Mouse (Mus musculus): ENCODE data around the gene Gsdma. TPM values are rescaled to one million over a fixed set of nuclear protein-coding genes. Genes with fewer than 3 reads are reported as not detected.
"Not testable (repeated sequence)": the region's sequence is repeated elsewhere in the genome, so short reads cannot be mapped to it uniquely, and the experiment has no call there.

Gsdma gene
- total RNA-seq, 1 experiment from 2014 or later, result 0.11 TPM

DNA sequence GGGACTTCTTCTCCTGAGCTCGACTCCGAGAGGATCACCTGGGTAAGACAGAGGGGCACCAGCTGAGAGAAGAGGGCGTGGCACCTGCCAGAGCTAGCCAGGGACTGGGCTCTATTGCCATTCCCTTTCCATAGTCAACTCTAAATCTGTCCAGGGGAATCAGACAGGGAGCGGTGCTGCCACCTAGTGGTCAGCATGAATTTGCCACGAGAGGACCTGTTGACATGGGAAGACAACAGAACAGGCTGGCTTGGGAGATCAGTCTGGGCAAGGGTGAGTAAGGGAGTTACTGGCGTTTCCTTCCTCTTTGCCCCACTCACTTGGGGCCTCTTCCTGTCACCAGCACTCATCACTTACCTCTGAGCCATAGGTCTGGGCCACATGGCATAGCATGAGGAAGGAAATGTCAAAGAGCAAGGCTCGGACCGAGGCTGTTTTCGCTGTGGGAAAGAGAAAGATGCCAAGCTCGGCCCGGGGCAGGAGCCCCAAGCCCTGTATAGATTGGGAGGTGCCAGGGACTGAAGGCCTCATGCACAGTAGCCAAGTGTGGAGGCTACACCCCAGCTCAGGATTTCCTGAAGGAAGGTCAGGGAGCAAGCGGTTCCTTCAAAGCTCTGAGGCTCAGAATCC lies 46.4 kb downstream of the Gsdma start:
- peak; percentile 88 for DNase-seq

DNA sequence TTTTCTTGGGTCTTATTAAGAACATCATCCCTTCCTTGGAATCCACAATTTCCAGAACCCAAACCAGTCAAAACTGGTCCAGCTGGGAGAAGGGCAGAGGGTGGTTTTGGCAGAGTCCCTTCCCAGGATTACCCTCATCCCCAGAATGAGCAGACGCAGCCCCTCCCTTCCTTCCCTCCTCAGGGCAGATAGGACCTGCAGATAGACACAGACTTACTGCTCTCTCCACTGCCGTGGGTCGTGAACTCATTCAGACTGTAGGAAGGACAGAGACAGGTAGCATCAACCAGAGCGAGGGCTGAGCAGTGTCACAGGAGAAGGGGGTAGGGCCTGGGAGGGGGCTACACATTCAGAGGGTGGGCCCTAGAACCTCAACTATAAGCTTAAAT lies 46.9 kb downstream of the Gsdma start:
- no peak for DNase-seq

DNA sequence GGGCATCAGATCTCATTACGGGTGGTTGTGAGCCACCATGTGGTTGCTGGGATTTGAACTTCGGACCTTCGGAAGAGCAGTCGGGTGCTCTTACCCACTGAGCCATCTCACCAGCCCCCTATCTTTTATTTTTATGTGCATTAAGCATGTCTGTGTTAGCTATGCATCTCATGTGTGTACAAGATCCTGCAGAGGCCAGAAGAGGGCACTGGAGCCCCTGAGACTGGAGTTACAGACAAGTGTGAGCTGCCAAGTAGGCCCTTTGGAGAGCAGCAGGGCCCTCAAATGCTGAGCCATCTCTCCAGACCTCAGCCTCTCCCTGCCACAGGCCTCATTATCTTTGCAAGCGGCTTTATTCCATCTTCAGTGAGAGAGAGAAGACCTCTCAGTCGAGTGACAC lies 47.9 kb downstream of the Gsdma start:
- not testable (repeated sequence) for DNase-seq

DNA sequence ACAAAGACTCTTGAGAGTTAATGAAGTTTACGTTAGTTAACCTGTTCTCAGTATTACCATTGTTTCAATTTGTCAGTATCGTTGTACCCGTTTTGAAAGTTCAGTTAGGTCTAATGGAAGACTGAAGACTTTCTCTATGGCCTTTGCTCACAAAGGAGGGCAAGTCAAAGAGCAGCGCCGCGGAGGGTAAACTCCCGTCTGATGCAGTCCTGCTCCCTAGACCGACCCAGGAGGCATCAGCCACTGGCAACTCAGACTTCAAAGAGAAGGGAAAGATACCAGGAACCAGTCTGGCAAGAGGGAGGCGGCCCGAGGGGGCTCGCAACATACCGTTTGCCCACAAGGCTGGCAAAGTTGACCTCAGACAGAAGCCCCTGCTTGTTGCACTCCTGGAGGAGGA lies 49.6 kb downstream of the Gsdma start:
- DNase-seq, result no peak

DNA sequence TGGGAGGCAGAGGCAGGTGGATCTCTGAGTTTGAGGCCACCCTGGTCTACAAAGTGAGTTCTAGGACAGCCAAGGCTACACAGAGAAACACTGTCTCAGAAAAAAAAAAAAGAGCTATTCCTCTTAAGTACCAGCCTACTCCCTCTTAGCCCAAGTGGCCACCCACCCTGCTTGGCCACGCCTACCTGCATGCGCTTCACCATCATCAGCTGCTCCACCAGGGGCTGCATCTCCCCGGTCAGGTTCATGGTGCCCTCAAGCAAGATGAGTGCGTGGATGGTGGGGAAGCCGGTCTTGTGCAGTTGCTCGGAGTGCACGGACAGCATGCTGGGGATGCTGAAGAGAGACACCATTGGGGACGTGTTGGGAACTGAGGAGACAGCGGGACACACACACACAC lies 51.8 kb downstream of the Gsdma start:
- no peak for DNase-seq

DNA sequence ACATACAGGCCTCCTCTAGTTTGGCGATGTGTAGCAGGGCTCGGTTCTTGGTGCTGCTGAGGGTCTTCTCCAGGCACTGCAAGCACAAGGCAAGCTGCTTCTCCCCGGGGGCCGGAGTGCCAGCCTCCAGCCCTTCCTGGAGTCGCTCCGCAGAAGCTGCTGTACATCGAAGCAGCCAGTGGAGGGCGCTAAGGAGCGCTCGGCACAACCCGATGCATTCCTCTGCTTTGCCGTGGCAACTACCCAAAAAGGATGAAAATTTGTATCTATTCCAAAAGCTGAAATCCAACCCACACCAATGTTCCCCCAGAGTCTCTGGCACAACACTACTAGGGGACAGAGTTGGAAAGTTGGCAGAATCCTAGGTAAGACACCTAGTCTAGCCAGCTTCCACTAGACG lies 53.8 kb downstream of the Gsdma start:
- DNase-seq, result peak; percentile 91

DNA sequence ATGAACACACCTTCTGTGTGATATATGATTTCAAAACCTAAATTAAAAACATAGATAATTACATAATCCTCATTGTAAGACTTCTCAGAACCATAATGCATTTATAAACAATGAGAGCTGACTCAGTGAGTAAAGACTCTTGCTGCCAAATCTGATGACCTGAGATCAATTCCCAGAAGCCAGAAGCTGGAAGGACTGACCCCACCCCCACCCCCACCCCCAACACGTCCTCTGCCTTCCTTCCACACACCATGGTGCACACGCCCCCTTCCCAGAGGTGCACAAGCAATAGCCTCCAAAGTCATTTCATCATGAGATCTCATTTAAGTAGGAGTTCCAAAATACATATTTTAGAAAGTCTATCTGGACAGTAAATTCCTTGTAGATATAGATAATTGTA lies 56.6 kb downstream of the Gsdma start:
- no peak for DNase-seq

DNA sequence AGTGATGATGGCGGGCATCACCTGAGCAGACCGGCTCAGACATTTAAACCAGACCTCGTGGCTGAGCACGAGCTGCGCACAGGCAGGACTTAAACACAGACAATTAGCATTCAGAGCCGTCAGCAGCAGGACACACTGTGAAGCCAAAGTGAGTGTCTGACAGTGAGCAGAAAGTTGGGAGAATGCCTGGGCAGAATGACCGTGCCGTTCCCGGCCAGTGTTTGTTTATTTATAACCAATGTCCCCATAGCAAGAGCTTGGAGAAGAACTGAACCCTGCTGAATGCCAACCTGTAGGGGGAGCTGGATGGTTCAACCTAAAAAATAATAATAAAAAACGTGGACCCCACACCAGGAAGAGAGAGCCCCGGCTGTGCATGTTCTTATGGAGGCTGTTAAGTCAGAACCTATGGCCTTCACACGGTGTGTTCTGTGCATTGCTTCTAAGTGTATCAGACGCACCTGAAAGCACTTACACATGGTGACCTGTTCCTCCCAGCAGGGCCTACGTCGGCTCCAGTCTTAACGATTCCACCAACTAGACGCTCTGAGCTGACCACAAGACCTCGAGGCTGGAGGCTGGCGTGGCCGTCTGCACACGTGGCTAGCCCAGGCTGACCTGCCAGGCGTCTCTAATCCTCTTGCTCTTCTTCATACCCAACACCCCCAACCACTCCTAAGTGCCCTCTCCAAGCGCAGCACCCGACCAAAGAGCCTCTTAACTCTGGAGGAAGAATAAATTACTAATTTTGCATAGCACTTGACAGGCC lies 57.5 kb downstream of the Gsdma start:
- DNase-seq, result peak; percentile 76

DNA sequence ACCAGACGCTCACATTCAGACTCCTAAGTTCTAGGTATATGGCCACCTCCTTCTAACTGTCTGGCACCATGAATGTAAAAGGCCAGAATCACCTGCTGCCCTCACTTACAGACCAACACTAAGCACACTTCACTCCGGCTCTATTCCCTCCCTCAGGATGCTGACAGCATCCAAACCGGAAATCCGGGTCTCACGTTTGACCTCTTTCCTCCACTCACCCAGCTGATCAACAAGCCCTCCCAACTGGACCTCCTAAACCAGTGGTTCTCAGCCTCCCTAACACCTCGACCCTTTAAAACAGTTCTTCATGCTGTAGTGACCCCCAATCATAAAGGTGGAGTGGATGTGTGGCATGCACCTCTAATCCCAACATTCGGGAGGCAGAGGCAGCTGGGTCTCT lies 58.9 kb downstream of the Gsdma start:
- DNase-seq, result no peak

DNA sequence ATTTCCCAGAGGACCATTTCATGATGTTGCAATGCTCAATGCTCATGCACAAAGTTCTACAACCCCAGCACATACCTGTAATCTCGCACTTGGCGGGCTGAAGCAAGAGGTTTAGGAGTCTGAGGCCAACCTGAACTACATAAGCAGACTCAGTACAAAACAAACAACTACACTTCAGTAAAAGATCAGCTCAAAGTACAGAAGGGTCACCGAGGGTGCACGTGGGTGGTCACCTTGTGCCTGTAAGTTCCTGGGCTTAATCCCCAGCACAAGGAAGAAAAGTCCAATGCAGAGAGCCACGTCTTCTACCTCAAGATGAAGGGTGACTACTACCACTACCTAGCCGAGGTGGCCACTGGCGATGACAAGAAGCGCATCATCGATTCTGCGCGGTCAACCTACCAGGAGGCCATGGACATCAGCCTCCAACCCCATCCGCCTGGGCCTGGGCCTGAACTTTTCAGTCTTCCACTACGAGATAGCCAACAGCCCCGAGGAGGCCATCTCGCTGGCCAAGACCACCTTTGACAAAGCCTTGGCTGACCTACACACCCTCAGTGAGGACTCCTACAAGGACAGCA lies 61.9 kb downstream of the Gsdma start:
- DNase-seq, result no peak

Other genes starting within 250 kb of the Gsdma start
- 70.4 and 74.3 TPM in 2 replicates for gene Mien1, start 225.4 kb upstream of the Gsdma start, total RNA-seq (2021)
- gene Grb7, start 218.0 kb upstream of the Gsdma start, total RNA-seq (2021), result 0.53 and 10.7 TPM in 2 replicates
- 3.3 and 14.3 TPM in 2 replicates for gene Ikzf3, start 118.3 kb upstream of the Gsdma start, total RNA-seq (2021)
- gene Zpbp2, start 113.3 kb upstream of the Gsdma start, total RNA-seq (2021), result not detected in 2 replicates
- gene Ormdl3, start 77.0 kb upstream of the Gsdma start, total RNA-seq (2021), result 141 and 150 TPM in 2 replicates
- not detected in 2 replicates for gene Lrrc3c, start 66.1 kb upstream of the Gsdma start, total RNA-seq (2021)
- 15.0 and 17.2 TPM in 2 replicates for gene Gm12355, start 38.7 kb upstream of the Gsdma start, total RNA-seq (2021)
- 25.4 and 31.6 TPM in 2 replicates for gene Gsdma3, start 38.0 kb upstream of the Gsdma start, total RNA-seq (2021)
- gene Gsdma2, start 17.6 kb upstream of the Gsdma start, total RNA-seq (2021), result 1.0 and 2.0 TPM in 2 replicates
- gene Psmd3, start 18.2 kb downstream of the Gsdma start, total RNA-seq (2021), result 114 TPM in 2 replicates
- gene Csf3, start 36.9 kb downstream of the Gsdma start, total RNA-seq (2021), result not detected in 2 replicates
- 47.4 and 55.5 TPM in 2 replicates for gene Med24, start 65.1 kb downstream of the Gsdma start, total RNA-seq (2021)
- 106 and 124 TPM in 2 replicates for gene Thra, start 76.3 kb downstream of the Gsdma start, total RNA-seq (2021)
- 32.9 and 51.0 TPM in 2 replicates for gene Nr1d1, start 111.0 kb downstream of the Gsdma start, total RNA-seq (2021)
- 88.5 and 88.7 TPM in 2 replicates for gene Msl1, start 131.2 kb downstream of the Gsdma start, total RNA-seq (2021)
- gene Casc3, start 140.6 kb downstream of the Gsdma start, total RNA-seq (2021), result 37.8 and 38.8 TPM in 2 replicates
- gene Rapgefl1, start 172.4 kb downstream of the Gsdma start, total RNA-seq (2021), result 0.79 and 0.93 TPM in 2 replicates
- gene Wipf2, start 199.3 kb downstream of the Gsdma start, total RNA-seq (2021), result 16.6 and 21.3 TPM in 2 replicates
- gene Cdc6, start 243.4 kb downstream of the Gsdma start, total RNA-seq (2021), result 3.5 and 5.8 TPM in 2 replicates